Mouse (Mus musculus) forebrain, embryonic 11.5 days (tissue): ENCODE measurements around the gene Gimap4. TPM values are rescaled to one million over a fixed set of nuclear protein-coding genes. Genes with fewer than 3 reads are reported as not detected.

ENCODE experiments used
- ATAC-seq: fragments of 200-750 bp; cut with Nextera tagmentation; replicated peaks from 2 replicates; pipeline ENCODE4 v1.8.0; 2017; ENCODE audit warnings: moderate TSS enrichment; ENCODE audit not compliant: low FRiP score
- DNase-seq: peaks from one replicate; pipeline ENCODE4 v3.0.0-alpha.2; 2017; ENCODE audit warnings: low spot score
- H3K27ac ChIP-seq: fragments of 300-500 bp; sonication (generic); 2 replicates; pipeline ENCODE4 v1.5.1; 2014; ENCODE audit warnings: low read depth, low read length
- H3K27me3 ChIP-seq: fragments of 300-500 bp; sonication (generic); 2 replicates; pipeline ENCODE4 v1.6.1; 2014; ENCODE audit warnings: mild to moderate bottlenecking, low read length, mixed read lengths; ENCODE audit not compliant: control insufficient read depth, insufficient read depth
- H3K36me3 ChIP-seq: fragments of 300-500 bp; sonication (generic); 2 replicates; pipeline ENCODE4 v1.6.1; 2014; ENCODE audit warnings: mild to moderate bottlenecking, low read length, moderate library complexity, mixed read lengths; ENCODE audit not compliant: control insufficient read depth, insufficient read depth
- H3K4me1 ChIP-seq: fragments of 300-500 bp; sonication (generic); replicated peaks from 2 replicates; pipeline ENCODE4 v1.6.1; 2014; ENCODE audit warnings: low read length, mixed read lengths; ENCODE audit not compliant: control insufficient read depth, insufficient read depth
- H3K4me2 ChIP-seq: fragments of 300-500 bp; sonication (generic); 2 replicates; pipeline ENCODE4 v1.6.1; 2014; ENCODE audit warnings: low read depth, mild to moderate bottlenecking, low read length, moderate library complexity, mixed read lengths; ENCODE audit not compliant: severe bottlenecking
- H3K4me3 ChIP-seq: fragments of 300-500 bp; sonication (generic); 2 replicates; pipeline ENCODE4 v1.5.1; 2014; ENCODE audit warnings: low read depth, low read length
- H3K9ac ChIP-seq: fragments of 300-500 bp; sonication (generic); 2 replicates; pipeline ENCODE4 v1.6.1; 2014; ENCODE audit warnings: low read length
- H3K9me3 ChIP-seq: fragments of 300-500 bp; sonication (generic); 2 replicates; pipeline ENCODE4 v1.6.1; 2016; ENCODE audit warnings: low read length, mixed read lengths; ENCODE audit not compliant: control insufficient read depth
- whole genome bisulfite sequencing: fragments of 180-500 bp; shearing (Covaris S2); extraction: QIAGEN DNeasy Blood & Tissue Kit; methylation state at CpG from one replicate; pipeline ENCODE4 v1.1.7; 2014; 5-methylcytosine and 5-hydroxymethylcytosine counted together
- polyA plus RNA-seq: library from polyadenylated mRNA; unstranded; fragments of >200 nt; fragmentation: Nextera tagmentation; extraction: Ambion mirVana; gene quantifications from 2 replicates; pipeline ENCODE4 v1.2.1, GENCODE M21; 2014

The Gimap4 gene
- polyA plus RNA-seq, 1 experiment from 2014 or later = 4.5 TPM

- DNase-seq (no peak), ATAC-seq (no peak)
- Histone ChIP-seq H3K36me3 (no peaks in the 10 kb centered on the region), H3K9me3 (no peaks in the 10 kb centered on the region), H3K27ac (no peak overlapping the region), H3K4me1 (no peaks in the 10 kb centered on the region), H3K27me3 (no peaks in the 10 kb centered on the region), H3K4me3 (no peak overlapping the region), H3K9ac (no peak overlapping the region), H3K4me2 (no peak overlapping the region)
- 62% methylated on average over 5 of the region's 5 CpGs for WGBS
Observed at GRCm38 (mm10) chr6:48700251-48701075, 16.1 kb downstream of the Gimap4 start.

GRCm38 (mm10) chr6:48702146-48702545, 17.8 kb downstream of the Gimap4 start:
- Histone ChIP-seq H3K36me3 (no peaks in the 10 kb centered on the region), H3K27me3 (no peaks in the 10 kb centered on the region), H3K9ac (no peak overlapping the region), H3K4me3 (no peak overlapping the region), H3K27ac (no peak overlapping the region), H3K9me3 (no peaks in the 10 kb centered on the region), H3K4me1 (no peaks in the 10 kb centered on the region), H3K4me2 (no peak overlapping the region)
- ATAC-seq (no peak), DNase-seq (no peak)
- 90% methylated on average over 7 of the region's 7 CpGs for WGBS

- DNase-seq (no peak), ATAC-seq (no peak)
- Histone ChIP-seq H3K36me3 (no peaks in the 10 kb centered on the region), H3K4me2 (no peak overlapping the region), H3K27ac (no peak overlapping the region), H3K9me3 (no peaks in the 10 kb centered on the region), H3K4me3 (no peak overlapping the region), H3K9ac (no peak overlapping the region), H3K27me3 (no peaks in the 10 kb centered on the region), H3K4me1 (no peaks in the 10 kb centered on the region)
- WGBS = 73% methylated on average over 5 of the region's 5 CpGs
Observed at GRCm38 (mm10) chr6:48702601-48703000, 18.3 kb downstream of the Gimap4 start.

GRCm38 (mm10) chr6:48704146-48704545, 19.8 kb downstream of the Gimap4 start:
- H3K4me1 ChIP-seq = no peaks in the 10 kb centered on the region
- no peaks in the 10 kb centered on the region for H3K36me3 ChIP-seq
- H3K9ac ChIP-seq = no peak overlapping the region
- H3K9me3 ChIP-seq = no peaks in the 10 kb centered on the region
- DNase-seq (no peak), ATAC-seq (no peak)
- H3K27me3 ChIP-seq = no peaks in the 10 kb centered on the region
- H3K4me3 ChIP-seq = no peak overlapping the region
- no peak overlapping the region for H3K27ac ChIP-seq
- H3K4me2 ChIP-seq = no peak overlapping the region

GRCm38 (mm10) chr6:48706130-48706529, 21.8 kb downstream of the Gimap4 start:
- no peaks in the 10 kb centered on the region for H3K4me1 ChIP-seq
- no peak overlapping the region for H3K9ac ChIP-seq
- no peak overlapping the region for H3K4me3 ChIP-seq
- no peak overlapping the region for H3K4me2 ChIP-seq
- no peak overlapping the region for H3K27ac ChIP-seq
- DNase-seq (no peak), ATAC-seq (no peak)
- no peaks in the 10 kb centered on the region for H3K36me3 ChIP-seq
- 49% methylated on average over 3 of the region's 3 CpGs for WGBS
- no peaks in the 10 kb centered on the region for H3K9me3 ChIP-seq
- H3K27me3 ChIP-seq = no peaks in the 10 kb centered on the region

GRCm38 (mm10) chr6:48718455-48718854, 34.1 kb downstream of the Gimap4 start, which contains the start of the genes Gm28053 and Gimap7:
Gene Gm28053, plus strand, starts transcription at chr6:48718607.
Gene Gimap7, plus strand, starts transcription at chr6:48718621.
- Histone ChIP-seq H3K36me3 (no peaks in the 10 kb centered on the region), H3K27me3 (no peaks in the 10 kb centered on the region), H3K4me1 (no peaks in the 10 kb centered on the region), H3K9ac (no peak within 1 kb of the TSS), H3K4me2 (no peak within 1 kb of the TSS), H3K9me3 (no peaks in the 10 kb centered on the region), H3K4me3 (no peak within 1 kb of the TSS), H3K27ac (no peak within 1 kb of the TSS)
- ATAC-seq (no peak), DNase-seq (no peak)
- 52% methylated on average over 2 of the region's 2 CpGs for WGBS

GRCm38 (mm10) chr6:48720326-48720725, 36.0 kb downstream of the Gimap4 start:
- 85% methylated on average over 4 of the region's 4 CpGs for WGBS
- no peak for ATAC-seq
- Histone ChIP-seq H3K4me3 (no peak overlapping the region), H3K27ac (no peak overlapping the region), H3K4me2 (no peak overlapping the region), H3K9me3 (no peaks in the 10 kb centered on the region), H3K27me3 (no peaks in the 10 kb centered on the region), H3K36me3 (no peaks in the 10 kb centered on the region), H3K4me1 (no peaks in the 10 kb centered on the region), H3K9ac (no peak overlapping the region)
- no peak for DNase-seq

GRCm38 (mm10) chr6:48723468-48723867, 39.1 kb downstream of the Gimap4 start:
- WGBS = 91% methylated on average over 8 of the region's 8 CpGs
- no peak for DNase-seq
- no peaks in the 10 kb centered on the region for H3K36me3 ChIP-seq
- no peak for ATAC-seq
- no peaks in the 10 kb centered on the region for H3K4me1 ChIP-seq
- H3K9ac ChIP-seq = no peak overlapping the region
- no peak overlapping the region for H3K4me3 ChIP-seq
- H3K27me3 ChIP-seq = no peaks in the 10 kb centered on the region
- no peaks in the 10 kb centered on the region for H3K9me3 ChIP-seq
- no peak overlapping the region for H3K27ac ChIP-seq
- no peak overlapping the region for H3K4me2 ChIP-seq

GRCm38 (mm10) chr6:48725476-48725875, 41.1 kb downstream of the Gimap4 start:
- ATAC-seq (0 out of 2 replicates have a peak, but pooled peaks have one; percentile 18), DNase-seq (no peak)
- Histone ChIP-seq H3K27ac (no peak overlapping the region), H3K4me3 (no peak overlapping the region), H3K27me3 (no peaks in the 10 kb centered on the region), H3K4me2 (no peak overlapping the region), H3K36me3 (no peaks in the 10 kb centered on the region), H3K9me3 (no peaks in the 10 kb centered on the region), H3K9ac (no peak overlapping the region), H3K4me1 (no peaks in the 10 kb centered on the region)
- 0% methylated on average over 1 of the region's 1 CpGs for WGBS
